Mouse (Mus musculus) heart, postnatal 10 days (tissue): ENCODE measurements at regions not wholly inside any gene's neighbourhood (a gene's known extent, or its start where the extent isn't known, plus 50 kb on each side); places are given as distances from the start of the nearest gene placed in this dataset.

Experiments
- DNase-seq, 2 experiments: peaks; one replicate each; pipeline ENCODE4 v3.0.0; 2021
- intact Hi-C: fragments of 180-260 bp; cut with DNase I; formaldehyde crosslinking; loops from one replicate; pipeline ENCODE4 v1.15.1; 2025

- DNase-seq = no peak
- intact Hi-C loops = no loop called here
Observed at GRCm38 (mm10) chr2:51452816-51453215, 174.5 kb upstream of the Tas2r134 start.

DNA sequence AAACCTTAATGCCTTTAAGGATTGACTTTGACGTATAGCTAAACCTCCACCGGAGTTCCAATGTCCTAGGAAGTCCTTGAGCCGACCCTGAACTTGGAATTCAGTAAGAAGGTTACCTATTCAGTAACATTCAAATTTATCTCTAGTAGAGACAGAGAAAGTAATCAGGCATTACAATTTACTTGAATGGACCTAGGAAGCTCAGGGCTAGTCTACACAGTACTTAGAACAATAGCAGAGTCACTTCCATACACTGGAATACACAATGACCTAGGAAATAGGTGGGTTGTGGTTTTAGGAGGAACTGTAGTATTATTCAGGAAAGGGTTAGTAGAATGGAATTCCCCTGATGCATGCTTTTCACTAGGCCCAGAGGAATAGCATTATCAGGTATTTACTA is 179.2 kb upstream of the Tas2r134 start:
- intact Hi-C loops = no loop called here
- no peak for DNase-seq

DNA sequence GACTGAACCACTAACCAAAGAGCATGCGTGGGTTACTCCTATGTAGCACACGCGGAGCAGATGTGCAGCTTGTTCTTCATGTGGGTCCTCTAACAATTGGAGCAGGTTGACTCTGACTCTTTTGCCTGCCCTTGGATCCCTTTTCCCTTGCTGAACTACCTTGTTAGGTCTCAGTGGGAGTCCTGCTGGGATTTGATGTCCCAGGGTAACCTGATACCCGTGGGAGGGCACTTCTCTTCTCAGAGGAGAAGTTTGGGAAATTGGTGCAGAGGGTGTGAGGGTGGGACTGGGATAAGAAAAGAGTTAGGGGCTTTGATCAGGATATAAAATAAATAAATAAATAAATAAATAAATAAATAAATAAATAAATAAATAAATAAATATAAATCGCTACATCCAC is 179.7 kb upstream of the Tas2r134 start:
- intact Hi-C loops = no loop called here
- DNase-seq = no peak

- DNase-seq = no peak
- intact Hi-C loops = no loop called here
Observed at GRCm38 (mm10) chr2:51444386-51445080, 182.8 kb upstream of the Tas2r134 start.

- DNase-seq = no peak
- intact Hi-C loops = no loop called here
Observed at GRCm38 (mm10) chr2:51443946-51444345, 183.4 kb upstream of the Tas2r134 start.

- intact Hi-C loops = loop anchor here (10.0 kb wide), 2 partner anchors 294 to 1134 kb away; partner anchors contain the start of gene Rnd3
- no peak for DNase-seq
Observed at GRCm38 (mm10) chr2:51439047-51439446, 188.3 kb upstream of the Tas2r134 start.

DNA sequence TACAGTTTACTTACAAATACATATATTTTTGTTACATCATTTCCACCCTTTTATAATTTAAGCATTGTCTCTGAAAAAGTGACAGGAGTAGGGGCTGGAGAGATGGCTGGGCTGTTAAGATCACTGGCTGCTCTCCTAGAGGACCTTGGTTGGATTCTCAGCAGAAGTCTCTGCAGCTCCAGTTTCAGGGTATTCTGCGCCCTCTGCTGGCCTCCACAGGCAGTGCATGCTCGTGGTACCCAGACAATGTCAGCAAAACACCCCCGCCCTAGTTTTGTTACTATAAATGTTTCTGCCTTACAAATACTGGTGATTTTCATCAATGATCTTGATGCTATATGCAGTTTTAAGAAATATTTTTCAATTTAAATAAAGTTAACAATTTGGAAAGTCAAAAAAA is 190.7 kb upstream of the Tas2r134 start:
- intact Hi-C loops = loop anchor here (10.0 kb wide), 2 partner anchors 292 to 1132 kb away; partner anchors contain the start of gene Rnd3
- DNase-seq = peak in 1 of 2 experiments; percentile 42

DNA sequence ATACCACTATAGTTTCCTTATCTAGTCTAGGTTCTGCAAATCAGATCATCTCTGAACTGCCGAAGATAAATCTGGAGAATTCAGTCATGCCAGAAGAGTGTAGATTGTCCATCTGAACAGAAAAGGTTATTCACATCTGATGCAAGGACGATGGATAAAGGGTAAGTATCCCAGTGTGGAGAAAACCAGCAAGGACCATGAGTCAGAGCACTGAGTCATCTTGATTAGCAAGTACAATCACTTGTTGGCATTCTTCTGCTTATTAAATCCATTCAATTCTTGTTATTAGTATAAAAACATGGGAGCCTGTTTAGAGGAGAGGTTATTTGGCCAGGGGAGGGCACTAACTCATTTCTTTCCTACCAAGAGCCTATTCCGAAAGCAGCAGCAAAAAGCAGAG is 195.7 kb upstream of the Tas2r134 start:
- intact Hi-C loops = loop anchor here (5.0 to 10.0 kb wide), 3 partner anchors 287 to 1127 kb away; partner anchors contain the start of gene Rnd3
- DNase-seq = no peak

GRCm38 (mm10) chr2:51429716-51430115 is 197.6 kb upstream of the Tas2r134 start:
- intact Hi-C loops = loop anchor here (5.0 to 10.0 kb wide), 3 partner anchors 285 to 1125 kb away; partner anchors contain the start of gene Rnd3

DNA sequence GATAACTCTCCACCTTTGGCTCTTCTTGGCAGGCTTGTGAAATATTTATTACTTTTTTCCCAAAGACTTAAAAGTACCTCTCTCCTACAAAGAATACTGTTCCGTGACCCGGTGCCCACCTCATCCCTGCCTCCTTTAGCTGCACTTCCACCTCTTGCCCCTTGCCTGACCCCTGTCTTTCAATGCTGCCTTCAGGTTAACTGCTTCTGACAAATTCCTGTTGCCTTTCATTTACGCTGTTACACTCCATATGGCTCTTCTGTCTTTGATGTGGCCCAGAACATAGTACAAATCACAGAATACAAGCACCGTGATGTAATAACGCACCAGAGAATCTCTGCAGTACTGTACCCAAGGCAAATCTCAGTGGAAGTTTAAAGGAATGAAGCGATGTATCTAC is 204.9 kb upstream of the Tas2r134 start:
- DNase-seq = no peak
- intact Hi-C loops = no loop called here

More at GRCm38 (mm10) chr2:51429716-51430115, 197.6 kb upstream of the Tas2r134 start:
- DNase-seq = peak; percentile 28 to 44

- intact Hi-C loops = no loop called here
- DNase-seq = no peak
Observed at GRCm38 (mm10) chr2:51417908-51418690, 209.2 kb upstream of the Tas2r134 start.

- intact Hi-C loops = no loop called here
- no peak for DNase-seq
Observed at GRCm38 (mm10) chr2:51388390-51388789, 238.9 kb upstream of the Tas2r134 start.

- DNase-seq = no peak
- intact Hi-C loops = no loop called here
Observed at GRCm38 (mm10) chr2:51387136-51387535, 238.2 kb upstream of the Rnd3 start.

GRCm38 (mm10) chr2:51376597-51376996 is 227.7 kb upstream of the Rnd3 start:
- intact Hi-C loops = no loop called here
- no peak for DNase-seq

GRCm38 (mm10) chr2:51374636-51375035 is 225.7 kb upstream of the Rnd3 start:
- DNase-seq = no peak
- intact Hi-C loops = no loop called here

GRCm38 (mm10) chr2:51372771-51373170 is 223.9 kb upstream of the Rnd3 start:
- no peak for DNase-seq
- intact Hi-C loops = no loop called here

DNA sequence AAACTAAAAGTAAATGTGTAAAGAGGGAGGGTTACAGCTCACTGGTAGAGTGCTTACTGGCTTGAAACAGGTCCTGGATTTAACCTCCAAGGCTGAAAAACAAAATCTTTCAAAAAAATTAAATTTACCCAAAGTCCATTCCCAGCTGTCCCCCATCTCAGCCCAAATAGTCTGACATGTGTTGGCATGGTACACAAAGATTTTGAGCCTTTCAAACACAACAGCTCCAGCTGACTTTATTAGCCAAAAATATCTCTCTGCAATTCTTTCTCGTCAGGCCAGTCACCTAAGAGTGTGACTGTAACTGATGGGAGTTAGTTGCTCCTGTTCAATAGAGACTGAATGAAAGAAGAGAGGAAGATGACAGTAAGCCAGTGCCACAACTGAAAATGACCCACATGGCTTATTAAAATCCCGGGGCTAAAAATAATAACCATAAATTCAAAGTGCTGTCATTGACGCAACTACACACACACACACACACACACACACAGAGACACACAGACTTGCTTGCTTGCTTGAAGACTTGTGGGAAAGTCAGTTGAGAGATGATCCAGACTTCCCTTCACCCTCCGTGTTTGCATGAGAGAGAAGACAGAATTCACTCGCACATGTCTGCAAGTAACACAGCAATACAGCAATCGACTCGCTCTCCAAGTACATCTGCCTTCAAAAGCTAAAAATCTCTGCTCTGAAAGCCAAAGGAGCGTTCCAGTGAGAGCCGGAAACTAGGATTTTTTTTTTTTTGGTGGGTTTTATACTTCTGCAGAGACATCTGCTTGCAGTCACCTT is 214.1 kb upstream of the Rnd3 start:
- peak; percentile 18 to 22 for DNase-seq
- intact Hi-C loops = loop anchor here (10.0 kb wide), 1 partner anchor 1058 kb away; no protein-coding TSS in a partner anchor

GRCm38 (mm10) chr2:51355281-51355680 is 206.4 kb upstream of the Rnd3 start:
- DNase-seq = no peak

DNA sequence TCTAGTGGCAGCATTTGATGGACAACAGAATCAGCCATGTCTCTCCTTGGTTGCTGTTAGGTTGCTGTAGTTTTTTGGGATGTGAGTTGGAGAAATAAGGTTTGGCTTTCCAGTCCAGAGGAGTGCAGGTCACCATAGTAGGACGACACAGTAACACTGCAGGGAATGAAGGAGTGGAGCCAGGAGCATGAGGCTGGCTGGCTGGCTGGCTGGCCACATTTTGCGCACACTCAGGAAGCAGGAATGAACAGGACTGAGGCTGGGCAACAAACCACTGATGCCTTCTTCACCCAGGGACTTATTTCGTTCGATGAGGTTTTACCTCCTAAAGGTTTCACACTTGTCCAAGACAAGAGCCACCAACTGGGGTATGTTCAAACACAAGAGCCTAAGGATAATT is 205.9 kb upstream of the Rnd3 start:
- no peak for DNase-seq
- intact Hi-C loops = no loop called here

More at GRCm38 (mm10) chr2:51355281-51355680, 206.4 kb upstream of the Rnd3 start:
- intact Hi-C loops = no loop called here

DNA sequence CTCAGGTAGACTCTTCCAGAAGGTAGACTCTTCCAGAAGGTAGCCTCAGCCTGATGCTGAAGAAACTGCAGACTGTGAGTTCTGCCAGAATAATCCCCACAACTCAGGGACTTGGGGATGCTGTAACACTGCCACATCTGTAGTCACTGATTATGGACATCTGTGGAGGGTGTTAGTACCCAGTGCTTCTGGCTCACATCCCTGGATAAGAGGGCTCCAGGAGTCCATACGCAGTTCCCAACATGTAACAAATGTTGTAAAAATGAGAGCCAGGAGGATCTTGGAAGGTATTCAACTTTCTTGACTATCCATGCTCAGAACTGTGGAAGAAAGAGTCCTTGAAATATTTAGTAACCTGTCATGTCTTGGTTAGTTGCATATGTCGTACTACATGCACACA is 200.7 kb upstream of the Rnd3 start:
- DNase-seq = peak; percentile 10 to 20

DNA sequence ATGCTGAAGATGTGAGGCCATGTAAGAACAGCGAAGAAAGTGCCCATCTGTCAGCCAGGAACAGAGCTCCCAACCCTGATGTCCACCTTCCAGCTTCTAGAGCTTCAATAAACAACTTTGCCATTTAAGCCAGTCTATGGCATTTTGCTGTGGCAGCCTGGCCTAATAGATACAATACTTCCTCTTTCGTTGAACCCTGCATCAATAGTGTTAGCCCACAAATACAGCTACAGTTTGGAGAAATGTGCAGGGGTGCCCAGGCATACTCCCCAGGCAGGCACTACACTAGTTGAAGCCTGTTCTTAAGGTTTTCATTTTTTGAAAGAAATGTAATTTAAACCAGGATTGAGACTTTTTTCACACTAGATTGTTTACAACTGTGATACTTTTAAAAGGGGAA is 199.9 kb upstream of the Rnd3 start:
- intact Hi-C loops = no loop called here

More for the DNA sequence above, 200.7 kb upstream of the Rnd3 start:
- intact Hi-C loops = no loop called here

More for the DNA sequence above, 199.9 kb upstream of the Rnd3 start:
- no peak for DNase-seq
